Mouse (Mus musculus) layer of hippocampus, postnatal 25 days (tissue): Measurements from ENCODE around the gene Best3. TPM values are rescaled to one million over a fixed set of nuclear protein-coding genes. Genes with fewer than 3 reads are reported as not detected.
A peak's percentile ranks its signal among the peaks of the same experiment; 100 is the strongest.

Source experiments
- DNase-seq, 2 experiments: peaks; one replicate each; pipeline ENCODE4 v3.0.0; 2022; ENCODE audit warnings: mixed read lengths in 2 of 2, low spot score in 1 of 2; ENCODE audit errors: extremely low spot score in 1 of 2
- total RNA-seq, 2 experiments: library from RNA; stranded (reverse); gene quantifications; 2 replicates each; pipeline ENCODE4 v1.2.3; 2021

Best3 gene
- 1 to 10 TPM; 1.8 to 2.7 TPM for total RNA-seq

GRCm38 (mm10) chr10:116986264-116987082 lies at the start of gene Best3:
Gene Best3, plus strand, starts transcription at chr10:116986314.
- peak in 1 of 2 experiments; percentile 14 for DNase-seq

GRCm38 (mm10) chr10:116943025-116943424 lies 43.1 kb upstream of the Best3 start:
- DNase-seq = no peak

DNA sequence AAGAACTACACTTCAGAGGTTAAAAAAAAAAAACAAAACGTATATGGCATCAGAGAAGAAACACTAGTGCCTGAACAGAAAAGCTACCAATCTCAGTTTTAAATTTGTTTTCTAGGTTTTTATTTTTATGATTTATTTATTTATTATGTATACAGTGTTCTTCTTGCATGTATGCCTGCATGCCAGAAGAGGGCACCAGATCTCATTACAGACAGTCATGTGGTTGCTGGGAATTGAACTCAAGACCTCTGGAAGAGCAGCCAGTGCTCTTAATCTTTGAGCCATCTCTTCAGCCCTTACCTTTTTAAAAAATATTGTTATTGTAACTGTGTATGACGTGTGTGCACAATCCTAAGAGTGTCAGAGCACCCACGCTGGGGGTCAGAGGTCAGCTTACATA lies 42.0 kb upstream of the Best3 start:
- no peak for DNase-seq

GRCm38 (mm10) chr10:116944940-116945339 lies 41.2 kb upstream of the Best3 start:
- no peak for DNase-seq

DNA sequence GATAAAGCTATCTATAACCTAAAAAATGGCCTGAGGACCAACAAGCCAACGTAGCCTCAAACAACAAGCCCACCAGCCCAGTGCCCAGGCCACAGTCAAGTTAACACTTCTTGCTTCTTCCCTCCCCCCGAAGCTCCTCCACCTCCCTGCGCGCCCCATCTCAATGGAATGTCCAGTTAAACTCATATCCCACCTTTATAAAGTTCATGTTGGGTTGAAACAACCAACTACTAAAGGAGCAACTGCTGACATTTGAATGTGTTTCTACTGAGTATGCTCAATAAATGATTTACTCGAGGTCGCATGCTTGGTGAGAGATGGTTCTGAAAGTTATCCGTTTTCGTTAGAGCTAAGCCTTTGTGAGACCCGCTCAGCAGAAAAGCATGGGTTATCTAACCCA lies 37.7 kb upstream of the Best3 start:
- no peak for DNase-seq

DNA sequence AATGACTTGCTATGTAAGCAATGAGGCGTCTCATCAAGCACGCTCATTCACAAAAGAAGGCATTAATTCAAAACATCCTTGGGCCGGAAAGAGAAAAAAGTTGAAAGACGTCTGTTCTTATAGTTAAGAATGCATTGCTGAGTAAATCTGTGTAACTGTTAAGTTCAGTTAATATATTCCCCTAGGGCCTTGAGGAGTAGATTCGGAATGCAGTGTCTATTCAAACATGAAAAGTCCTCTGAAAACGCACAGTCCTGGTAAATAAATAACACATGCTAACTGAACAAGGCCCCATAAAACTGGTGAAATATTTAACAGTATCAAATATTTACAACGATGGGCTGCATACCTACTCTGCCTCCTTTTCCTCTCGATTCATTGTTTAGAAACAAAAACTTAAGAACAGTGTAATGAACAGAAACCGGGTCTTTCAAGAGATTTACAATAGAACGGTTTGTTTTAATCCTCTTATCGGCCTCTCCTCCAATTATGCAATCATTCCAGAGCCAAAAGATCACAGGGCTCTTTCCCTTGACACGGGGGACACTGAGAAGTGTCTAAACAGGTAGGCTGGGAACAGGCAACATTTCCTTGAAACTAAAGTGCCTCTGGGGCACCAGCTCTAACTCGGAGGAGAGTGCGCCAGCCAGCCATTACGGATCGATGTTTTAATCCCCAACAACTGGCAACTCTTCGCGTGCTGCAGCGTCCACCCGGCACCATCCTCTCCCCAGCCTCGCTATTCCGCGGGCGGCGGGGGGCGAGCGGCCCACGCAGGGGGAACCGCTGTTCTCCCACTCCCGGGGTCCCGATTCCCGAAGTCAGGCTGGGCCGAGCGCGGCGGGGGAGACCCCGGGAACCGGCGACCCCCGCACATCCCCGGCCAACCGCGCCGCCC lies 36.8 kb upstream of the Best3 start:
- DNase-seq = peak in 1 of 2 experiments; percentile 38

DNA sequence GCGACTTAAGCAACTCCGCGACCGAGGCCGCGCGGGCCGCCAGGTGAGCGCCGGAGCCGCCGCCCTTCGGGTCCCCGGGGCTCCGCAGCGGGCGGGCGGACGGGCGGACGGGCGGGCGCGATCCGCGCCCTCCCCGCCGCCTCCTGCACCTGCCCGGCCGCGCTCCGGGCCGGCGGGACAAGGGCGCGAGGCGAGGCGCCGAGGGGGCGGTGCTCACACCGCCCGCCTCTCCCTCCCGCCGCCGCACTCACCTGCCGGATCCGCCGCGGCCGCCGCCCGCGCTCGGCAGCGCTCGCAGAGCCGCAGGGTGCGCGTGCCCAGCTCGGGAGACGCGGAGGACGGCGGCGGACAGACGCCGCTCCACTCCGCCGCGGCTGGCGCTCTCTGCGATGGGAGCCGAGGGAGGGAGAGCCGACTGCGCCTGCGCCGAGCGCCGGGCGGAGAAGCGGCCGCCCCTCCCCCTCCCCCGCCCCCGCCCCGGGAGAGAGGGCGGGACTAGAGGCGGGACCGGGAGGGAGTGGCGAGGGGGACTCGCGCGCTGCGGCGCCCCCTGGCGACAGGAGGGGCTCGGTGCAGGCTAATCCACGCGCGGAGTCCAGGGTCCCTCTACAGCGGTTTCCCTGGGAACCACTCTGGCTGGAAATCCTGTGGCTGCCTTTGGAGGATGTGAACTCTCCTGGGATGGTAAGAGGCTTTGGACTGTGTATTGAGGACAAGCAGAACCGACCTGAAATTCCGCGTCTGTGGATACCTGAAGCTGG lies 35.9 kb upstream of the Best3 start, which contains the start of gene Rab3ip:
TSS of gene Rab3ip (minus strand) at position 761 of the 761 bp plus-strand sequence.
- DNase-seq = peak; percentile 88 to 94

DNA sequence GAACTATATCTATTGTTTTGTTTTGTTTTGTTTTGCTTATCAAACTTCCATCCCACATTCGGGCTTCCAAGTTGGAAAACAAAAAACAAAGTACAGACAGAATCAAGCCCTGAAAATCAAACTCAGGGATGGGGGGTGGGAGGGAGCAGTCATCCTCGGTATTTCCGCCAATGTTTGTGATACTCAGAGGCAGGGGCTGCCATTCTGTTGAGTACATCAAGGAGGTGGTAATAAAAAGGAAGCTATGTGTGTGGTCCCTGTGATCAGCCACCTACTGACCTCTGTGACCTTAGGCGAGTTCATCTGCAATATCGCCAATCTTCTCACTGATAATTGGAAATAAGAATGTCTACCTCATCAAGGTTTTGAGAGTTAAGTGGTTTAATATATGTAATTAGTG lies 35.2 kb upstream of the Best3 start:
- no peak for DNase-seq

GRCm38 (mm10) chr10:116955191-116955590 lies 30.9 kb upstream of the Best3 start:
- no peak for DNase-seq

GRCm38 (mm10) chr10:116956483-116957158 lies 29.5 kb upstream of the Best3 start:
- no peak for DNase-seq

DNA sequence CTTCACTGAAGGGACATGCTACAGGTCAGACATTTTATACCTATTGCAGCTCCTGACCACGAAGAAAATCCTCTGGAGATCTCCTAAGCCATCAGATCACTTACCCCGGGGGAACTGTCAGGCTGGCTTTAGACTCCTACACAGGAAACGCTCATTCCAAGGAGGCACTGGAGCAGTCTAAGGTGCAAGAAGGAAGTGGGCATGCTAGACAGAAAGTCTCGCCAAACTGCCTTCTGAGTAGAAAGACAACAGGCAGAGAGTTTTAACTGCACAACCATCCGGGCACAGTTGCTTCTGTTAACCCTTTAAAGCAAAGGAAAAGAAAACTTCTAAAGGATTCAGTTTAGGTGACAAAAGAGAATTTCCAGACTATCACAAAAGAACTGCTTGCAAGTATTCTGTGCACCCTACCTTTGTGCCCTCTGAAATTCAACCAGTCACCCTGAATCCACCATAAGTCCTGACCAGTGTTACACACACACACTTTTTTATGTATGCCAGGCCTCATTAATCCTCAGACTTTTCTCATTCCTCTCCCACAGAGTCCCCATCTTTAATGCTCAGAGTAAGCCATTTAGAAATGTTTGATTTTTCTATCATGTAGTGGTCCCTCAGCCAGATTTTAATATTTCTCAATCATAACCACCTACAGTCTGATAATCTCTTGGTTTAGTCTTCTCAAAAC lies 28.1 kb upstream of the Best3 start:
- DNase-seq = no peak

DNA sequence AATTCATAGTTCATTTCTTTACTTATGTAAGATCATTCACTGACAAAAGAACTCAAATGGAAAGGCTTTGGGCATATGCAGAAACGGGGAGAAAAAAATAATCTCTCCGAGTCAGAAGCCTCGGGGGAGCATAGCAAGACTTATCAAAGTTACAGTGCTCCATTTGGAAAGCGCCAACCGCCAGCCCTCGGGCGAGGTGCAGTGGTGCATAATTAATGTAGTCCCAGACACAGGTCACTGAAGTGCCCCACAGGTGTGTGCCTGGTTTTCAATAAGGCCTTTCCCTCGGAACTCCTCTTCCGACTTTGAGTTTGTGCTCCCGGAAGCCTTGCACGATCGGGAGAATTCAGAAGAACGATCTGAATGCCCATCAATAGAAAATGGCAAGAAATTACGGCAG lies 24.0 kb upstream of the Best3 start:
- DNase-seq = no peak

DNA sequence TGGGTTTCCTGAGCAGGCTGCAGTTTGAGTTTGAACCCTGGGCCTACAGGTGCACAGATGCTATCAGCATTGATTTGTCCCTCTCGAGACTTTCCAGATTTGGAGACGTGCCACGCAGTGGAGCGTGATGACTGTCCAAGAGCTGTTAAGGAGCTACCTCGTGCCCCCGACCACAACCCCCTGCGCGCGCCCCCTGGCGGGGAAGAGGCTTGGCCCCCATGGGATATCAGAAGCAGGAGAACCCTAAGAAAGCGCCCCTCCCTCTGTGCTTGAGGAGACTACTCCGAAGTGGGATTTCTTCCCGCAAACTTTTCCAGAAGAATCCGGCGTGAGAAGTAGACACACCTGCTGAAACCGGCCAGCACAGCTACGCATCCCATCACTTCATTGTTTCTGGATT lies 23.3 kb upstream of the Best3 start:
- no peak for DNase-seq

GRCm38 (mm10) chr10:116964084-116964483 lies 22.0 kb upstream of the Best3 start:
- DNase-seq = no peak

- DNase-seq = no peak
These were observed 21.5 kb upstream of the Best3 start for GRCm38 (mm10) chr10:116964571-116964970.

DNA sequence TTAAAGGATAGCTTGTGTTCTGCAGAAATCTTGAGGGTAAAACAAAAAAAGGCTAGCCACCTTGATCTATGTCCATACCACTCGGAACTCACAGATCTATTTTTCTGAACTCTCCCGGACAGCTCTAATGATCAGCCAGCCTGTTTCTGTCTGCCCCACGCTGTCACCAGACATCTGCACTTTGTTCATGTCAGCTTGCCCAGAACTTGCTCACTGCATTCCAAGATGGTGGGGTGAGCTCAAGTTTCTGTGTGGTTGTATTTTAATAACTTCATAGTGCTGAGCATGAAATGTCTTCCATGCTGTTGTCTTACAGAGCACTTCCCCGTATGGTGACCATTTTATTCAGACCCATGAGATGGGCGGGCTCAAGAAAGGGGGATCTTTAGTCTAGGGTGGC lies 20.8 kb upstream of the Best3 start:
- DNase-seq = no peak

DNA sequence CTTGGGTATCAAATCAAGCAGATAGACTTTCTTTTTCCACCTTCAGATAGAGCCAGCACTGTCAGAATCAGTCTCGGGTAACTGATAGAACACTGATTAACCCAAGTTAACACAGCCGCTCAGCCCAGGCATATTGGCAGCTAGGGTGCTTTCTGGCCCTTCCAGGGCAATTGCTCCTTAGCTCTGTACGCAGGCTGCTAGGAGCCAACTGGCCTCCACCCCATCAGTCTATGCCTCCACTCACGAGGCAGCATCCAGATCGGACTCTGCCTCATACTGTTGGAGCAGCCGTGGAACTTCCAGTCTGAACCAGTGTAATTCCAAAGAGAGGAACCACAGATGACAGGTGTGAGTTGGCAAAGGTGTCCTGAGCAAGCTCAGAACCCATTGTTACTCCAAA lies 20.0 kb upstream of the Best3 start:
- DNase-seq = no peak

DNA sequence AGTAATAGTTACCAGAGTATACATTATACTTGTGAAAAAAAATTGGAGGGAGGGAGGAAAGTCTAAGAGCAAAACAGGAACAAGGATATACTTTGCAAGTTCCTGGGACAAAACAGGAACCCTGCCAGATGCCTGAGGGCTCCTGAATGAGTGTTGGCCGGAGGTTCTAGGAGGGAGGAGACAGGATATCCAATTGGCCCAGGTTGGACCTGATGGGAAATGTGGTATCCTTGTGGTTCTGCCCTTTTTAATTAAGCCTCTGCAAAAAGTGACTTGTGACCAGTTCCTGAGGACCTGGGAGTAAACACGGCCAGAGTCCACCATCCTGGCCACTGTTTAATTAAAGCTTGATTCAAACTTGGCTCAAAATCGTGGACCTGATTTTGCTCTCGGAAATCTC lies 17.4 kb upstream of the Best3 start:
- no peak for DNase-seq

GRCm38 (mm10) chr10:116972509-116972908 lies 13.6 kb upstream of the Best3 start, which contains the start of gene Gm10271:
Gene Gm10271, minus strand, starts transcription at chr10:116972609.
- DNase-seq = no peak
